Comparison of ENCODE assay signal across 21 mouse cellular contexts in the genomic region with DNA sequence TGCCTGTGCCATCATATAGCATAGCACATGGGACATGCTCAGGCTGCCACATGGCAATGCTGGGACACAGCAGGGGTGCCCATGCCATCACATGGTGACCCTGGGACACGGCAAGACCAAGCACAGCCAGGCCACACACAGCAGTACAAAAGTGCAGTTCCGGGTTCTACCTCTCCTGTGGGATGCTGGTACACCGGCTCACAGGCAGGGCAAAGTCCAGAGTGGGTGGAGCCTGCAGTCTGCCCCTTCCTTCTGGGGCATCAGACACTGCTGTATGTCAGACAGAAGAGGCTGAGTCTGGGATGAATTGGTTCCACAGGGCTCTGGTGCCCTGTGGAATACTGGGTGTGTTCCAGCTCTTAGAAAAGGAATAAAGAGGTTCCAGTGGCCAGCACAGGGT. TPM values are rescaled to one million over a fixed set of nuclear protein-coding genes. Genes with fewer than 3 reads are reported as not detected.
DNase-seq lines count a peak whose midpoint lies in the region; ATAC-seq and TF ChIP-seq lines count a peak whose summit lies in the region.
"Had no signal": no experiment of that assay in that cellular context is flagged by ENCODE, and none has a peak within 500 bp of the region (broad histone marks: within the 10 kb centered on the region; RNA-seq: fewer than 3 reads in every experiment).

No protein-coding gene starts in this region.

- no peaks in the 10 kb centered on the region for H3K36me3 ChIP-seq in liver, adult 2 months (ENCODE audit: control insufficient read depth, insufficient read depth, low read length)
- no peaks in the 10 kb centered on the region for H3K36me3 ChIP-seq in liver, embryonic 12.5 days
- no peaks in the 10 kb centered on the region for H3K36me3 ChIP-seq in intestine, embryonic 16.5 days (ENCODE audit: control insufficient read depth, insufficient read depth, low read length)
- no peaks in the 10 kb centered on the region for H3K36me3 ChIP-seq in stomach, postnatal 0 days (ENCODE audit: control insufficient read depth, insufficient read depth, low read length)
- H3K36me3 ChIP-seq in midbrain, embryonic 10.5 days, result no peaks in the 10 kb centered on the region
- H3K36me3 ChIP-seq: embryonic facial prominence, embryonic 12.5 days; heart, embryonic 13.5 days; limb, embryonic 15.5 days; neural tube, embryonic 13.5 days had no signal

- TF ChIP-seq CTCF in liver, adult 2 months (IDR thresholded peaks at IDR 0.05; ENCODE audit: low read depth, low read length), result no peak
- TF ChIP-seq CTCF in stomach, postnatal 0 days (IDR thresholded peaks at IDR 0.05; ENCODE audit: low read depth), result no peak

- H3K27ac ChIP-seq in liver, adult 2 months (replicated peaks; ENCODE audit: insufficient read depth, low read depth, low read length), result no peak overlapping the region
- no peak overlapping the region for H3K27ac ChIP-seq in liver, embryonic 12.5 days
- no peak overlapping the region for H3K27ac ChIP-seq in intestine, embryonic 16.5 days (ENCODE audit: low read length)
- H3K27ac ChIP-seq in stomach, postnatal 0 days (replicated peaks), result no peak overlapping the region
- H3K27ac ChIP-seq in midbrain, embryonic 10.5 days (replicated peaks), result no peak overlapping the region
- H3K27ac ChIP-seq: embryonic facial prominence, embryonic 12.5 days; forebrain, embryonic 13.5 days; heart, embryonic 13.5 days; limb, embryonic 15.5 days; macrophage; neural tube, embryonic 13.5 days had no signal

- no peak for ATAC-seq in liver, embryonic 12.5 days
- ATAC-seq in intestine, embryonic 16.5 days, result peak; percentile 76
- peak; percentile 42; the same call in 1 of the 2 replicates for ATAC-seq in stomach, postnatal 0 days (ENCODE audit: low FRiP score, low TSS enrichment)
- ATAC-seq: forebrain, embryonic 13.5 days had no signal

- no peak overlapping the region for H3K4me2 ChIP-seq in liver, embryonic 12.5 days
- H3K4me2 ChIP-seq in intestine, embryonic 16.5 days (ENCODE audit: low read depth, low read length), result no peak overlapping the region
- no peak overlapping the region for H3K4me2 ChIP-seq in stomach, postnatal 0 days (replicated peaks; ENCODE audit: low read depth)
- H3K4me2 ChIP-seq: embryonic facial prominence, embryonic 12.5 days; forebrain, embryonic 13.5 days; heart, embryonic 13.5 days; limb, embryonic 15.5 days; lung, embryonic 14.5 days; neural tube, embryonic 13.5 days had no signal

- H3K4me1 ChIP-seq in liver, adult 2 months (ENCODE audit: control insufficient read depth, insufficient read depth, low read length), result no peaks in the 10 kb centered on the region
- H3K4me1 ChIP-seq in liver, embryonic 12.5 days, result peaks cover 18% of the 10 kb centered on the region
- H3K4me1 ChIP-seq in intestine, embryonic 16.5 days (ENCODE audit: control insufficient read depth, insufficient read depth, low read length), result peaks cover 10% of the 10 kb centered on the region
- H3K4me1 ChIP-seq in stomach, postnatal 0 days (replicated peaks; ENCODE audit: control insufficient read depth, insufficient read depth), result no peaks in the 10 kb centered on the region
- H3K4me1 ChIP-seq in midbrain, embryonic 10.5 days, result no peaks in the 10 kb centered on the region
- H3K4me1 ChIP-seq: embryonic facial prominence, embryonic 12.5 days; forebrain, embryonic 13.5 days; neural tube, embryonic 13.5 days had no signal

- H3K27me3 ChIP-seq in liver, adult 2 months (ENCODE audit: control insufficient read depth, insufficient read depth, low read length), result no peaks in the 10 kb centered on the region
- no peaks in the 10 kb centered on the region for H3K27me3 ChIP-seq in liver, embryonic 12.5 days (replicated peaks)
- no peaks in the 10 kb centered on the region for H3K27me3 ChIP-seq in intestine, embryonic 16.5 days (replicated peaks; ENCODE audit: control insufficient read depth, insufficient read depth, low read length)
- H3K27me3 ChIP-seq in stomach, postnatal 0 days (ENCODE audit: control insufficient read depth, insufficient read depth, low read length), result no peaks in the 10 kb centered on the region
- no peaks in the 10 kb centered on the region for H3K27me3 ChIP-seq in midbrain, embryonic 10.5 days (ENCODE audit: low read depth, poor library complexity, severe bottlenecking)
- H3K27me3 ChIP-seq: embryonic facial prominence, embryonic 12.5 days; forebrain, embryonic 13.5 days; limb, embryonic 15.5 days; neural tube, embryonic 13.5 days had no signal

- no peaks in the 10 kb centered on the region for H3K9me3 ChIP-seq in liver, embryonic 12.5 days (replicated peaks)
- H3K9me3 ChIP-seq in intestine, embryonic 16.5 days (ENCODE audit: control insufficient read depth, low read length), result no peaks in the 10 kb centered on the region
- no peaks in the 10 kb centered on the region for H3K9me3 ChIP-seq in stomach, postnatal 0 days (ENCODE audit: control insufficient read depth, low read length)
- H3K9me3 ChIP-seq in midbrain, embryonic 10.5 days (replicated peaks), result no peaks in the 10 kb centered on the region
- H3K9me3 ChIP-seq: embryonic facial prominence, embryonic 12.5 days; forebrain, embryonic 13.5 days; heart, embryonic 13.5 days; limb, embryonic 15.5 days; neural tube, embryonic 13.5 days had no signal

- WGBS in liver, adult 2 months, result 37% methylated on average over 3 of the region's 3 CpGs
- 56% methylated on average over 3 of the region's 3 CpGs for WGBS in liver, embryonic 12.5 days (ENCODE audit: insufficient replicate concordance)
- 32% methylated on average over 3 of the region's 3 CpGs for WGBS in intestine, embryonic 16.5 days
- 54% methylated on average over 3 of the region's 3 CpGs for WGBS in stomach, postnatal 0 days
- 59% methylated on average over 3 of the region's 3 CpGs for WGBS in midbrain, embryonic 10.5 days

- no peak for TF ChIP-seq POLR2A in liver, adult 2 months (IDR thresholded peaks at IDR 0.05; ENCODE audit: extremely low read depth, insufficient read depth, low read length)

- no peak overlapping the region for H3K4me3 ChIP-seq in liver, adult 2 months (ENCODE audit: insufficient read depth, low read depth, low read length)
- no peak overlapping the region for H3K4me3 ChIP-seq in liver, embryonic 12.5 days
- H3K4me3 ChIP-seq in intestine, embryonic 16.5 days (ENCODE audit: low read length), result no peak overlapping the region
- H3K4me3 ChIP-seq in stomach, postnatal 0 days (ENCODE audit: low read depth, low read length), result no peak overlapping the region
- no peak overlapping the region for H3K4me3 ChIP-seq in midbrain, embryonic 10.5 days
- H3K4me3 ChIP-seq: embryonic facial prominence, embryonic 12.5 days; erythroblast, embryonic 14.5 days; forebrain, embryonic 13.5 days; heart, embryonic 13.5 days; limb, embryonic 15.5 days; neural tube, embryonic 13.5 days had no signal

- TF ChIP-seq EP300 in stomach, postnatal 0 days (optimal IDR thresholded peaks at IDR 0.05), result no peak

- no peaks in the 10 kb centered on the region for H3K79me2 ChIP-seq in liver, adult 2 months (ENCODE audit: control insufficient read depth, insufficient read depth, low read length)

- no peak overlapping the region for H3K9ac ChIP-seq in liver, adult 2 months (ENCODE audit: low read depth, low read length)
- H3K9ac ChIP-seq in liver, embryonic 12.5 days, result no peak overlapping the region
- H3K9ac ChIP-seq in intestine, embryonic 16.5 days (ENCODE audit: low read depth, low read length), result 0 out of 2 replicates have a peak overlapping the region, but pooled peaks have one; percentile 26
- no peak overlapping the region for H3K9ac ChIP-seq in stomach, postnatal 0 days (ENCODE audit: low read length)
- H3K9ac ChIP-seq: embryonic facial prominence, embryonic 12.5 days; forebrain, embryonic 13.5 days; heart, embryonic 13.5 days; limb, embryonic 15.5 days; lung, embryonic 14.5 days; neural tube, embryonic 13.5 days had no signal

- DNase-seq in liver, adult 2 months (ENCODE audit: extremely low read depth, low read depth, low spot score), result peak; percentile 45
- DNase-seq in kidney, postnatal 14 days, result peak; percentile 52
- DNase-seq in stomach, postnatal 0 days (ENCODE audit: low spot score), result peak; percentile 71
- DNase-seq in midbrain, embryonic 10.5 days (ENCODE audit: low spot score), result no peak
- DNase-seq in right cerebral cortex, postnatal 10 days (ENCODE audit: low spot score in 2 of 2), result no peak
- DNase-seq: cerebellum, adult 9-11 months; gastrocnemius, postnatal 14 days; heart, adult 18-20 months; lung, embryonic 14.5 days; midbrain, embryonic 14.5 days; right cerebral cortex, adult 18-20 months; thymus, adult 18-20 months had no signal

RNA-seq across cellular contexts. Expression of a gene that starts 31.6 kb away (rescaled TPM):
- total RNA-seq in liver, adult 2 months (2014; rRNA removed), result 6.4 and 9.1 TPM in 2 replicates
- polyA plus RNA-seq in liver, adult 2 months (2012; rRNA removed), result 3.0 and 4.7 TPM in 2 replicates
- 24.7 and 27.4 TPM in 2 replicates for polyA plus RNA-seq in liver, embryonic 12.5 days (2016; fragmentation: Nextera tagmentation; extraction: Ambion mirVana)
- 66.0 and 69.4 TPM in 2 replicates for polyA plus RNA-seq in intestine, embryonic 16.5 days (2015; fragmentation: Nextera tagmentation; extraction: Ambion mirVana)
- 13.9 and 17.9 TPM in 2 replicates for polyA plus RNA-seq in stomach, postnatal 0 days (2015; fragmentation: Nextera tagmentation; extraction: Ambion mirVana)
- 39.6 and 50.9 TPM in 2 replicates for polyA plus RNA-seq in midbrain, embryonic 10.5 days (2016; fragmentation: Nextera tagmentation; extraction: Ambion mirVana)

Comparison
In these comparisons a context has a peak if more than half of its experiments do, and no peak if none do; other contexts are left out.
1. DNase-seq: peak in liver, adult 2 months (single experiment), kidney, postnatal 14 days (single experiment) and stomach, postnatal 0 days (single experiment); none in midbrain, embryonic 10.5 days (single experiment) and right cerebral cortex, postnatal 10 days (0 of 2).